Mouse (Mus musculus) forebrain, embryonic 10.5 days (tissue): ENCODE measurements at regions not wholly inside any gene's neighbourhood (a gene's known extent, or its start where the extent isn't known, plus 50 kb on each side); places are given as distances from the start of the nearest gene placed in this dataset.

Source experiments
- DNase-seq: peaks from one replicate; pipeline ENCODE4 v3.0.0-alpha.2; 2017; ENCODE audit warnings: low spot score; ENCODE audit errors: extremely low spot score
- H3K27ac ChIP-seq: fragments of 300-500 bp; sonication (generic); 2 replicates; pipeline ENCODE4 v1.5.1; 2016; ENCODE audit warnings: mild to moderate bottlenecking
- H3K27me3 ChIP-seq: fragments of 300-500 bp; sonication (generic); 2 replicates; pipeline ENCODE4 v1.6.1; 2016; ENCODE audit warnings: mild to moderate bottlenecking; ENCODE audit not compliant: poor library complexity, severe bottlenecking
- H3K36me3 ChIP-seq: fragments of 300-500 bp; sonication (generic); replicated peaks from 2 replicates; pipeline ENCODE4 v1.6.1; 2016; ENCODE audit warnings: mild to moderate bottlenecking, moderate library complexity
- H3K4me1 ChIP-seq: fragments of 300-500 bp; sonication (generic); 2 replicates; pipeline ENCODE4 v1.6.1; 2016
- H3K4me3 ChIP-seq: fragments of 300-500 bp; sonication (generic); 2 replicates; pipeline ENCODE4 v1.5.1; 2016; ENCODE audit warnings: mild to moderate bottlenecking, moderate library complexity
- H3K9me3 ChIP-seq: fragments of 300-500 bp; sonication (generic); 2 replicates; pipeline ENCODE4 v1.6.1; 2016; ENCODE audit warnings: mild to moderate bottlenecking, moderate library complexity
- WGBS: fragments of 180-500 bp; shearing (Covaris S2); methylation state at CpG from one replicate; pipeline ENCODE4 v1.1.7; 2016; 5-methylcytosine and 5-hydroxymethylcytosine counted together

DNA sequence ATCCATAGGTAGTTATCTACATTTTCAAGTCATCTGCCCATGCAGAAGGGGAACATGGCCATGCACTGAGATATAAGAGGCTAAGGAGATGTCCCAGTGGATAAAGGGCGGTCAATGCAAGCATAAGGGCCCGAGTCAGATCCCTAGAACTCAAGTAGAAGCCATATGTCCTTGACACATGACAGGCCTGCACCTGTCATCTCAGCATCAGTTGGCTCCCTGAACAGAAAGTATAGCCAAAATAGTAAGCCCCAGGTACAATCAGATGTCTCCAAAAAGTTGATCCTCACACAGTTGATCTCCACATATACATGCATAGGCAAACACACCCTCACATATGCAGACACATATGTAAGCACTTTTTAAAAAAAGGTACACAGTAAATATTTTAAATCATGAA lies 152.0 kb downstream of the Cox18 start:
- H3K27me3 ChIP-seq, result no peaks in the 10 kb centered on the region
- no peak overlapping the region for H3K27ac ChIP-seq
- H3K4me3 ChIP-seq, result no peak overlapping the region
- no peak for DNase-seq
- no peaks in the 10 kb centered on the region for H3K9me3 ChIP-seq
- H3K36me3 ChIP-seq, result no peaks in the 10 kb centered on the region
- 86% methylated on average over 2 of the region's 2 CpGs for WGBS
- no peaks in the 10 kb centered on the region for H3K4me1 ChIP-seq

DNA sequence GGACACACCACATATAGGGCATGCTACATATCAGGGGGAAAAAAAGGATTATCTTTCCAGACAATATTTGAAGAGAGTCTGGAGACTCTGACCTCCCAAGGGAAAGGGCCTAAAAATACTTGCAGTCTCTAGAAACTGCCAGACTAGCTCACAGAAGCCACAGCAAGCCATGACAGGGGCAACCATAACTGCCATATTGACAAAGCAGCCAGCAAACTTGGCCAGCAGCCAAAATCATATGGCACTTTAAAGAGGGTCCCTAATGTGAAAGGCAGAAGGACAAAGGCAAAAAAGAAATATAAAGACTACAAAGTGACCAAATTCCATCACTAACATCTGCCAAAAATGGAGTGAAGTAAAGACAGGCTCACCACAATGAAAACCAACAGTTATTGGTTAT lies 155.2 kb downstream of the Cox18 start:
- Histone ChIP-seq H3K27ac (no peak overlapping the region), H3K27me3 (no peaks in the 10 kb centered on the region), H3K9me3 (no peaks in the 10 kb centered on the region), H3K36me3 (no peaks in the 10 kb centered on the region), H3K4me3 (no peak overlapping the region), H3K4me1 (no peaks in the 10 kb centered on the region)
- no peak for DNase-seq

DNA sequence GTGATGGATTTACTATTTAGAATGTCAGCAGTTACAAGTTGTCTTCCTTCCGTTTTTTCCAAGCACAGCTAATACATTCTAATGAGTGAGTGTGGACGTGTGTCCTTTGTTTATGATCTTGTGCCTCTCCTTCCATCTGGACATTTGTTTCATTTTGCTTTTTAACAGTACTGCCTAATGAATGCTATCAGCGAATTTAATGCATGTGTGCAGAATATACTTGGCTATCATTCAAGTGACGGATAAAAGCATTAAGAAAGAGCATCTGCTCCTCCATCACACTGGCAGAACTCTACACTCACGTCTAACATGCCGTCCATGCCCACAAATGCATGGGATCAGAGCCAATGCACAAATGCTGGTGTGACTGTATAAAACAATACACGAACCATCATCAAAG lies 156.0 kb downstream of the Cox18 start:
- 87% methylated on average over 7 of the region's 7 CpGs for WGBS
- Histone ChIP-seq H3K36me3 (no peaks in the 10 kb centered on the region), H3K27me3 (no peaks in the 10 kb centered on the region), H3K4me3 (no peak overlapping the region), H3K4me1 (no peaks in the 10 kb centered on the region), H3K27ac (no peak overlapping the region), H3K9me3 (no peaks in the 10 kb centered on the region)
- no peak for DNase-seq

DNA sequence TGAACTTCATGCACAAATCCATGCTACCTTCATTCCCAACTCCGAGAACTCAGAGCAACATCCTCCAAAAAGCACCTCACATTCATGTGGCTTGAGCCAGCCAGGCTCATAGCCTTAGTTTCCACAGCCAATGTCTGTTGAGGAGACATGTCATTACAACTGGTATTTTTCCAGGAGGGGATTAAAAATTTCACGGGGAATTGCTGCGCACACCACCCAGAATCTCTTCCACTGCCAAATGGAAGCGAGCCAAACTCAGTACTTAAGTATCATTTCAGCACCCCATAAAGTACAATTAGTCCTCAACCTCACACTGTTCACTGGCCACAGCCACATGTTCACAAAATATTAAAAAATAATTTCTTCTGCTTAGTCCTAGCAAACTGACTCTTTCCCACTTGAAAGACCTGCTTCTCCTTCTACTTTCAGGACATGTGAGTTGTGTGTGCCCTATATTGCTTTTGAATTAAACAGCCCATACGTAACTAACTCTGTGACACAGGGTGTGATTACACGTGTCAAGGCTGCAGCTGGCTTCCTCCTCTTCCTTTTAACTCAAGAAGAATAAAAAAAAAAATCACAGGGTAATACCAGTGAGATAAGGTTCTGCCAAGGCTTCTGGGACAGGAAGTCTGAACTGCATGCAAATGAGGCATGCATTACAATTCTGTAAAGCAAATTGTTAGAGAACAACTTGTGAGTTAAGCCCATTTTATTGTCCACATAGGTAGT lies 157.8 kb downstream of the Cox18 start:
- Histone ChIP-seq H3K4me3 (no peak overlapping the region), H3K27ac (no peak overlapping the region), H3K4me1 (no peaks in the 10 kb centered on the region), H3K9me3 (no peaks in the 10 kb centered on the region), H3K36me3 (no peaks in the 10 kb centered on the region), H3K27me3 (no peaks in the 10 kb centered on the region)
- WGBS, result 87% methylated on average over 6 of the region's 6 CpGs
- DNase-seq, result no peak

DNA sequence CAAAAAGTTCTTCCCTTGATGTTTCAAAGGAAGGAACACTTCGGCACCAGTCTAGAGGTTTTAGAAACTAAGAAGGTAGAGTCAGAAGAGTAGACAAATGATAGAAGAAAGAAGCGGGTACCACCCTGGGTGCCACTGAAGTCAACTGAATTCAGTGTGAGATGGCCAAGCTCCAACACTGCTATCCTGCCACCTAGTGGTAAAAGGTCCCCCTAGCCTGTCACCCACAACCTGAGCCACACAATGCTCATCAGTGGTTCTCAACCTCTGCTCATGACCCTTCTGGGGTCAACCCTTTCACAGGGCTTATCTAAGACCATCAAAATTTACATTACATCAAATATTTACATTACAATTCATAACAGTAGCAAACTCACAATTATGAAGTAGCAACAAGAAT lies 168.1 kb downstream of the Cox18 start:
- no peak overlapping the region for H3K27ac ChIP-seq

DNA sequence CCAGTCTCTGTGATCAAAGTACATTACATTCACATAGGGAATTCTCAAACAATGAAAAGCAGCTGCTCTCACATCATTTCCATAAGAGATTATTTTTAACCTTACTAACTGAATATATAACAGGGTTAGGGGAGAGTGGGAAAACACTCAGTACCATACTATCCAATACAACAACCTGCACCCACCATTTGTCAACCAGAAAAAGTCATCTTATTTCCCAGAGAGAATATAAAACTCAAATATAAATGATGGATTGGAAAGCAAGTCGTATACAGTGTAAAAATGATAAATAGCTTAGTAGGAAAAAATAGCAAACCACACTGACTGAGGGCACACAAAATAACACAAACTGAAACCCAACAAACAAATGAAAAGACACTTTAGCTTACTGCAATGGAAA lies 169.4 kb upstream of the Adamts3 start:
- peaks cover 4% of the 10 kb centered on the region; the same call in 1 of the 2 replicates for H3K9me3 ChIP-seq
- H3K4me3 ChIP-seq, result no peak overlapping the region
- H3K27ac ChIP-seq, result no peak overlapping the region
- WGBS, result 86% methylated on average over 1 of the region's 1 CpGs
- H3K27me3 ChIP-seq, result no peaks in the 10 kb centered on the region
- H3K36me3 ChIP-seq, result no peaks in the 10 kb centered on the region
- no peak for DNase-seq
- H3K4me1 ChIP-seq, result no peaks in the 10 kb centered on the region

More for the DNA sequence above, 168.1 kb downstream of the Cox18 start:
- Histone ChIP-seq H3K4me1 (no peaks in the 10 kb centered on the region), H3K27me3 (no peaks in the 10 kb centered on the region), H3K36me3 (no peaks in the 10 kb centered on the region), H3K9me3 (no peaks in the 10 kb centered on the region), H3K4me3 (no peak overlapping the region)
- WGBS, result 72% methylated on average over 2 of the region's 2 CpGs
- DNase-seq, result peak; percentile 20

DNA sequence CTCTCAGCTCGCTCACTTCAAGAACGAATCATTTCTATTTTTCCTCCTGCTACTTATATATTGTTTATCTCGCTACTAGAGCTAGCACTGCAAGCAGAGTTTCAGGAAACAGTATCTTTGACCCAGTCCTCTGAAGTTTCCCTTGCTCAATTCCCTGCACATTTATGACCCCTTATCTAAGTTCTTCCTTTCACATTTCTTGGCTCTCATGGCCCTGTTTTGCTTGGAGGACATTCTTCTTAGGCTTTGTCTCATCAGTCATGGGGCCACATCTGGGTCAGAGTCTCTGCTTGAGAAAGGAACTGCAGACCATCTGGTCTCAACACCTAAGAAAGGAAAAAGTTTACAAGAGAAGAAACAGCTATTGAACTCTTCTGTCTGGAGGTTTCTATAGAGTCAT lies 166.7 kb upstream of the Adamts3 start:
- no peaks in the 10 kb centered on the region for H3K4me1 ChIP-seq
- peaks cover 4% of the 10 kb centered on the region; the same call in 1 of the 2 replicates for H3K9me3 ChIP-seq
- no peaks in the 10 kb centered on the region for H3K36me3 ChIP-seq
- H3K27me3 ChIP-seq, result no peaks in the 10 kb centered on the region
- no peak overlapping the region for H3K27ac ChIP-seq
- DNase-seq, result no peak
- no peak overlapping the region for H3K4me3 ChIP-seq
- WGBS, result 90% methylated on average over 3 of the region's 3 CpGs

DNA sequence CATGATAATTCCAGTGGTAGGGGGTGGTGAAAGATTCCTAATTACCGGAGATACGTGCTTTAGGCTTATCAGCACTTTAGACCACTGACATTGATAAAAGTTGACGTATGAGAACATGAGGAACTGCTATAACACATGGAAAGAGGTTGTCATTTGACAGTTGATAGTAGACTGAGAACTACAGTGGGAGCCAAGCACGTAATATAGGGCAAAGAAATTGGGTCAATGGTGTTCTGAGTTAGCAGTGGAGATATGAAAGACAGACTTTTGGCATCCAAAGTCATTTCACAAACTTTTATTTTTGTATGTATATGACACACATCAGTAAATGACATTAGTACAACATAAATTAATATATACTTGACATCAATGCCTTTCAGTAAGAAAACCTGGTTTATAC lies 159.6 kb upstream of the Adamts3 start:
- WGBS, result 91% methylated on average over 4 of the region's 4 CpGs
- no peak overlapping the region for H3K27ac ChIP-seq
- H3K36me3 ChIP-seq, result no peaks in the 10 kb centered on the region
- no peak for DNase-seq
- H3K9me3 ChIP-seq, result no peaks in the 10 kb centered on the region
- no peaks in the 10 kb centered on the region for H3K27me3 ChIP-seq
- no peaks in the 10 kb centered on the region for H3K4me1 ChIP-seq
- no peak overlapping the region for H3K4me3 ChIP-seq

DNA sequence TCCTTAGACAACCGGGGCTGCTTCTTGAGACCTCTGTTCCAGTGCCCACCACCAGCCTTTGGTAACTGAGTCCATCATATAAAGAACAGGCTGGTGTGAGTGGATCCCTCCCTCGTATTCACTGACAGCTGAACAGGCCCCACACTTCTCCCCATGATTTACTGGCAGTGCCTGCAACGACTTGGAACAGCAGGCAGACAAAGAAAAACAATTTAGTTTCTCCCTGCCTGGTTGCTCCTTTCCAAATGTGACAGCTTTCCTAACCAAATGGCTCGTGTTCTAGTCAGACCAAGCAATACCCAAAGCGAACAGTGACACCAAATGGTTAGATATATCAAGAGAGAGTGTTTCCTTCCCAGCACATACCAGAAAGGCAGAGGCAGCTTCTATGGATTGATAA lies 150.0 kb upstream of the Adamts3 start:
- no peaks in the 10 kb centered on the region for H3K9me3 ChIP-seq
- no peaks in the 10 kb centered on the region for H3K36me3 ChIP-seq
- no peaks in the 10 kb centered on the region; the same call in 1 of the 2 replicates for H3K4me1 ChIP-seq
- 69% methylated on average over 5 of the region's 5 CpGs for WGBS
- no peaks in the 10 kb centered on the region for H3K27me3 ChIP-seq
- H3K27ac ChIP-seq, result no peak overlapping the region
- DNase-seq, result no peak
- no peak overlapping the region for H3K4me3 ChIP-seq

DNA sequence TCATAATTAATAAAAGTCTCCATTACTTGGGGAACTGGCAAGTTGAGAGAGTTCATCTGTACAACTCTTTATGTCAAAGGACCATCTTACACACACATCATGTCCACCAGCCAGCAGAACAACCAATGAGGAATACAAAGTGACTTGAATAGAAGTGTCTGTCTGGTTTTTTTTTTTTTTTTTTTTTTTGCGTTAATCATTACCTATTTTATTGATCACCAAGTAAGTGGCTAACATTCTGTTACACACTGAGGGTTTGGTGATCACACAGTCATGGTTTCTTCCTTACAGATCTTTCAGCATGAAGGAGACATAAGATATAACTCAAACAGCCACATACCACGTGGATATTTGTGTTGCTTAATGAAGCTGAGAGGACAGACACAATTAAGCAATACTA lies 147.6 kb upstream of the Adamts3 start:
- H3K4me3 ChIP-seq, result no peak overlapping the region
- no peaks in the 10 kb centered on the region for H3K9me3 ChIP-seq
- H3K36me3 ChIP-seq, result no peaks in the 10 kb centered on the region
- 83% methylated on average over 2 of the region's 2 CpGs for WGBS
- no peaks in the 10 kb centered on the region for H3K27me3 ChIP-seq
- no peaks in the 10 kb centered on the region; the same call in 1 of the 2 replicates for H3K4me1 ChIP-seq
- DNase-seq, result no peak
- H3K27ac ChIP-seq, result no peak overlapping the region

DNA sequence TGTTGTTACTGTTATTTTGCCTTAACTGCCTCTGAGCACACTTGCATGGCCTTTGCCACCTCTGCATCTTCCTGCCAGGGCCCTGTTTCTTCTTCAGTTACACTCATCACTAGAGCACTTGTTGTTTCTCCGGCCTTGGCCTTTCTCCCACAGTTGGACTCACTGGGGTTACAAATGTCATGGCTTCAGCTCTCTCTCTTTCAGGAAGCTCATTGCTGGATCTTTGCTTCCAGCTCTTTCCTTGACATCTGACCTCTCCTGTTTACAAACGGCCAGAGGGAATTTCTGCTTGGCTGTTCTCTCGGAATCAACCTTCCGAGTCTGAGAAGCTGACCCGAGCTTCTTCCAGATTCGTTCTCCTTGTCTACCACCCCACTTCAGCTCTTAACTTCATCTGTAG lies 146.6 kb upstream of the Adamts3 start:
- DNase-seq, result no peak
- 60% methylated on average over 6 of the region's 6 CpGs for WGBS
- H3K4me1 ChIP-seq, result no peaks in the 10 kb centered on the region; the same call in 1 of the 2 replicates

DNA sequence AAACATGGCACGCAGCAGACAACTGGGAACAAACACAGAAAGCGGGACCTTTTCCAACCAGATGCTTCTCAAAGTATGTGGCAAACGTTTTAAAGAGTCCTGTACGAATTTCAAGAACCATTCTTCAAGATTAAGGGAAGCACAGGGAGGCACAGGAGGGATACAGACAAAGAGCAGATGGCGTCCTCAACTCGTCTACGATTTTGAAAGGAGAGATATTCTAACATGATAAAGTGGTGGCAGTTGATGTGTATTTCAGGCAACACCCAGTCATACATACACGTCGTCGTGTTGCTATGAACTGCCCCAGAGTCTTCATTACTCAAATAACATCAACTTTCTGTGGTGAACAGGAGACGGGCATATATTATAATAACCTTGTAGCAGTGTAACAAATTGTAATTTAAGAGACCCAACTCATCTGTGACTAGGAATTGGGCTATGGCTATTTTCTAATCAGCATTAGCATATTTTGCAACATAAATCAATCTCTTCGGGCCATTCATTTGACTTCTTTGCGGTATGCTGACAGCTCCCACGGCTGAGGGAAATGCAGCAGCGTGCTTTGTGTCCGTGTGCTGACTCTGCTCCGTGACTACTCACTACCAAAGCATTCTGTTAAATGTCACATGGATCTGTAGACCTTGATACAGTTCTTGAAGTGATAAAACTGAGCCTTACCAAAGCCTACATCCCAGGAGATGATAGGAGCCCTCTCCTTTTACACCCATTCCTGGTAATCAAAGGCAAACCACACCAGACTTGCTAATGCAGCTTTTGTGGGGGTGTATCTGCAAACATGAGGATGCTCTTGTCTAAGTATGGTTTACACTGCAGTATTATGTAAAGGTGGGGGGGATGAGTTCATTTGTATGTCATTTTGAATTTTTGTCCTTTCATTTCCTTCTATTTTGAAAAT lies 144.0 kb upstream of the Adamts3 start:
- Histone ChIP-seq H3K27ac (no peak overlapping the region), H3K36me3 (no peaks in the 10 kb centered on the region), H3K27me3 (no peaks in the 10 kb centered on the region), H3K4me3 (no peak overlapping the region), H3K9me3 (no peaks in the 10 kb centered on the region), H3K4me1 (no peaks in the 10 kb centered on the region; the same call in 1 of the 2 replicates)
- DNase-seq, result no peak
- WGBS, result 91% methylated on average over 17 of the region's 17 CpGs

More for the DNA sequence above, 146.6 kb upstream of the Adamts3 start:
- H3K9me3 ChIP-seq, result no peaks in the 10 kb centered on the region
- no peaks in the 10 kb centered on the region for H3K36me3 ChIP-seq
- no peak overlapping the region for H3K4me3 ChIP-seq
- H3K27me3 ChIP-seq, result no peaks in the 10 kb centered on the region
- no peak overlapping the region for H3K27ac ChIP-seq

DNA sequence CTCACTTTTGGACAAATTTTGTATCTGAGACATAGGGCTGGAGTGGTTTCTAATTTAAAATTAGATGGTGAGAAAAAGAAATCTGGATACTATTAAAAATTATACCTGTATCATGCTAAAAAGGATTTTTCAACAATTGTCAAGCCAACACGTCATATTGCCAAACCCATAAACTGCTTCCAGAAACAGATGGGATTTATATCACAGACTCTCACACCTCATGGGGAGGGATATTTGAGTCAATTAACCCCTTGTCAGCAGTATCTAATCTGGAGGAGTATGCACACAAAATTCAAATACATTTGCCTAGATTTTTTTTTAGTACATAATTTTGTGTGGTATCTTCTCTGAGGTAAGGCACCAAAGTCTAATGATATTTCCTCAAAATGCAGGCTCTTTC lies 138.3 kb upstream of the Adamts3 start:
- Histone ChIP-seq H3K4me3 (no peak overlapping the region), H3K4me1 (no peaks in the 10 kb centered on the region), H3K9me3 (no peaks in the 10 kb centered on the region), H3K27me3 (no peaks in the 10 kb centered on the region), H3K36me3 (no peaks in the 10 kb centered on the region), H3K27ac (no peak overlapping the region)
- 98% methylated on average over 1 of the region's 1 CpGs for WGBS
- DNase-seq, result no peak
